Mouse (Mus musculus) frontal cortex, postnatal 25 days (tissue): ENCODE measurements around the gene Psmd9.

Experiments used
- DNase-seq, 2 experiments: peaks; one replicate each; pipeline ENCODE4 v3.0.0; 2022; ENCODE audit warnings: low spot score in 2 of 2

Psmd9 gene

DNA sequence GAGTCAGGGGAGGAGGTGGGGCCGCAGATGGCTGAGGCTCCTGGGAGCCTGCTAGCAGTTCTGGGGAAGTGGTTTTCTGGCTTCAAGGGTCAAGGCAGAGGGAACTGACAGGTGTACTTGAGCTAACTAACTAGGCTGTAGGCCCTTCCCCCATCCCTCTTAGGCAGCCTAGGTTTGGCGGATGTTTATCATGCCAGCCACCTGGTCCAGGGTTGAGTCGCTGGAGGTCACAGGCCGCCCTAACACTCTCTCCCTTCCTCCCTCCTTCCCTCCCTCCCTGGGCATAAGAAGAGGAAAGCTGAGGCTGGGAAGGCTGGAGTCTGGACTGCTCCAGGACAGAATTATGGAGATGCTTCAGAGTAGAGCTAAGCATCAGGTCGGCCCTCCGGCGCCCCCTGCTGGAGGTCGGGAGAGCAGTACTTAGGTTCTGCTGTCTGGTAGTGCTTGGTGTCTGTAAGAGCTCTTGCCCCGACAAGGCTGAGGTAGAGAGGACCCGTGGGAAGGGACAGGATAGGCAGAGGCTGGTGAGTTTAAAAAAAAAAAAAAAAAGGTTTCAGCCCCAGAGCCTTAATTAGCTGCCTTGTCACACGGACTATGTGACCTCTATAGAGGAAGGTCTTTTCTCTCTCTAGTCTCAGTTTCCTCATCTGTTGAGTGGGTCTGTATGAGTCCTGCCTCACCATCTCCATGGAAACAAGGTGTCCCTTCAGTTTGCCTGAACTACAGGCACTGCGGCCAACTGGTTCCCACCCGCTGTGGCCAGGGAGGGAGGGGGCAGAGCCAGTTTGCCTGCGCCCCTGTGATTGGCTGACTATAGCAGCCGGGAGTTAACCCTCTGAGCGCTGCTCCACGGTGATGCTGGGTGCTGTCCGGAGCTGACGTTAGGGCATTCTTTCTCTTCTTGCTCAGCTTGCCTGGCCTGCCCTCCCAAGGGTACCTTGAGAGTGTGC lies 19.5 kb upstream of the Psmd9 start:
- DNase-seq = peak; percentile 86 to 88

DNA sequence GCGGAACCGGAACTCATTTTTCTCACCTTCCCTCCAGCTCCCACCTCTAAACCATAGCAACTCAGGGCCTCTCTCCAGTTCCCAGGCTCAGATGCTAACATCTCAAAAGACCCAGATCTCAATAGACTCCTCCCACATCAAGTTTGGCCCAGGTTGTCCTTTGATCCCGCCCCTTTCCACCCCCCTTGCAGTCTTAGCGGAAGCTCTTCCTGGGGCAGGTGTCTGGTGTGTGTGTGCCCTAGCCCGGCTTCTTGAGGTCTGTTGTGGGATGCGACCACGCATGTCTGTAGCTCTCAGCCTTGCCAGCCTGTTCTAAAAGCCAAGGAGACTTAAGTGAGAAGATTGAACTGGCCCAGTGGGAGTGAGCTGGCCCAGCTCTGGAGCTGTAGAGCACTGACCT lies 18.6 kb upstream of the Psmd9 start:
- no peak for DNase-seq

DNA sequence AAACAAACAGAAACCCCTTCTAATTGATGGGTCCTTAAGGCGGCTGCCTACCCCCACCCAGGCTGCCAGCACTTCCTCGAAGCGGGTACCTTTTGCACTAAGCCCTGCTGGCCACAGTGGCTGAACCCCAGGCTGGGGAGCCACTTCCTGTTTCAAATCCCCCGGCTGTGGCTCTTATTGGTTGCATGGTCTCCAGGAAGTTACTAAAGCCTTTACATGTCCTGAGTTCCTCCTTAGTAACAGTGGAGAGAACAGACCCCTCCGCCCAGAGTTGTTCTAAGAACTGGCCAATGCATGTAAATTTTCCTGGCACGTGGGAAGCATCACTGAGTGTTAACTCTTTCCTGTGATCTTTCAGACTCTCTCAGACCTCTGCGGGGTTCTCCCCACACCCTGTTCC lies 18.1 kb upstream of the Psmd9 start:
- no peak for DNase-seq

DNA sequence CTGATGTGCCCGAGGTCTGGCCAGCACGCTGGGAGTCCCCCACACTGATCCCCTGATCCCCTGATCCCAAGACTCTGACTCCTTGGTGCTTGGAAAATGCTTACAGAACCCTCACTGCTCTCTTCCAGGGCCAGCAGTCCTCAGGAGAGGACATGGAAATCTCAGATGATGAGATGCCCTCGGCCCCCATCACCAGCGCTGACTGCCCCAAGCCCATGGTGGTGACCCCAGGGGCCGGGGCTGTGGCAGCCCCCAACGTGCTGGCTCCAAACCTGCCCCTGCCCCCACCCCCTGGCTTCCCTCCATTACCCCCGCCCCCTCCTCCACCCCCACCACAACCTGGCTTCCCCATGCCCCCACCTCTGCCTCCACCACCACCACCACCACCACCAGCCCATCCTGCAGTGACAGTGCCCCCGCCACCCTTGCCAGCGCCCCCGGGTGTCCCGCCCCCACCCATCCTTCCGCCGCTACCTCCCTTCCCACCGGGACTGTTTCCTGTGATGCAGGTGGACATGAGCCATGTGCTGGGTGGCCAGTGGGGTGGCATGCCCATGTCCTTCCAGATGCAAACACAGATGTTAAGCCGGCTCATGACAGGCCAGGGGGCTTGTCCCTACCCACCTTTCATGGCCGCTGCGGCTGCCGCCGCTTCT lies 17.4 kb upstream of the Psmd9 start:
- DNase-seq = no peak

GRCm38 (mm10) chr5:123152901-123153300 lies 16.3 kb upstream of the Psmd9 start:
- no peak for DNase-seq

- no peak for DNase-seq
Observed at GRCm38 (mm10) chr5:123155425-123155824, 13.8 kb upstream of the Psmd9 start.

DNA sequence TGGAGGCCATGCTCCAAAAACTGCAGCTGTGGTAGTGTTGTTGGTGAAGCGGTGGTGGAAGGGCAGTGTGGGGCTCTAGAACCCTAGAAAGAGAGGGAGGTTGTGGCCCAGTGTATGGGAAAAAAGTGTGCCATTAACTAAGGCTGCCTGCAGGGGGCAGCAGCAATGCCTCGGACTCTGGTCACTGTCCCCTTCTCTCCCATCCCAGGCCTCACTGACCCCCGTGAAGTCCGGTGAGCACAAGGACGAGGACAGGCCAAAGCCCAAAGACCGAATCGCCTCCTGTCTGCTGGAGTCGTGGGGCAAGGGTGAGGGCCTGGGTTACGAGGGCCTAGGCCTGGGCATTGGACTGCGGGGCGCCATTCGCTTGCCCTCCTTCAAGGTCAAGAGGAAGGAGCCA lies 12.4 kb upstream of the Psmd9 start:
- DNase-seq = no peak

- no peak for DNase-seq
Observed at GRCm38 (mm10) chr5:123157972-123158371, 11.2 kb upstream of the Psmd9 start.

DNA sequence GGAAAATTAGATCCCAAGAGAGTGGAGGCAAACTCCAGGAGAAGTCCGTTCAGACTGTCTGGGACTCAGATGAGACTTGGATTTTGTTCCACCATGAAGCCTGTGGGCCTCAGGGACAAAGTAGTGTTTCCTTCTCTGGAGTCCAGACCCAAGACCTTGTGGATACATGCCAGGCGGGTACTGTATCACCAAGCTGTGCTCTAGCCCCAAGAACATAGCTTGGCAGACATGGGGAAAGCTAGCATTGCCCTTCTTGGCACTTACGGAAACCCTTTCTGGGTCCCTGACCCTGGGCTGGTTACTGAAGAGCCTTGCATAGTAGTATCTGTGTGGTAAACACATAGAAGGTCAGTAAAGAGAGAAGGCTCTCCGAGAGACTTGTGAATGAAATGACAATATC lies 9.8 kb upstream of the Psmd9 start:
- no peak for DNase-seq

DNA sequence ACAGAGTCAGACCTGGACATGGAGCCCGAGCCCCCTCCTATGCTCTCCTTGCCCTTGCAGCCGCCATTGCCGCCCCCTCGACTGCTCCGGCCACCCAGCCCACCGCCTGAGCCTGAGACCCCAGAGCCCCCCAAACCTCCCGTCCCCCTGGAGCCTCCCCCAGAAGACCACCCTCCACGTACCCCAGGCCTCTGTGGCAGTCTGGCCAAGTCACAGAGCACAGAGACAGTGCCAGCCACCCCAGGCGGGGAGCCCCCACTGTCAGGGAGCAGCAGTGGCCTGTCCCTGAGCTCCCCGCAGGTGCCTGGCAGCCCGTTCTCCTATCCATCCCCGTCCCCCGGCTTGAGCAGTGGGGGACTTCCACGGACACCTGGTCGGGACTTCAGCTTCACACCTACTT lies 9.3 kb upstream of the Psmd9 start:
- no peak for DNase-seq

DNA sequence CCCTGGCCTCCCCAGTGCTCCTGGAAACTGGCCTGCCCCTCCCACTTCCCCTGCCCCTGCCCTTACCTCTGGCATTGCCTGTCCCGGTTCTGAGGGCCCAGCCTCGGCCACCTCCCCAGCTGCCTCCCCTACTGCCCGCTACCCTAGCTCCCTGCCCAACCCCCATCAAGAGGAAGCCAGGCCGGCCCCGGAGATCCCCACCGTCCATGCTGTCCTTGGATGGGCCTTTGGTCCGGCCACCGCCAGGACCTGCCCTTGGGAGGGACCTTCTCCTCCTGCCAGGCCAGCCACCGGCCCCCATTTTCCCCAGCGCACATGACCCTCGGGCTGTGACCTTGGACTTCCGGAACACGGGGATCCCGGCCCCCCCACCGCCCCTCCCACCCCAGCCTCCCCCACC lies 8.9 kb upstream of the Psmd9 start:
- DNase-seq = no peak

DNA sequence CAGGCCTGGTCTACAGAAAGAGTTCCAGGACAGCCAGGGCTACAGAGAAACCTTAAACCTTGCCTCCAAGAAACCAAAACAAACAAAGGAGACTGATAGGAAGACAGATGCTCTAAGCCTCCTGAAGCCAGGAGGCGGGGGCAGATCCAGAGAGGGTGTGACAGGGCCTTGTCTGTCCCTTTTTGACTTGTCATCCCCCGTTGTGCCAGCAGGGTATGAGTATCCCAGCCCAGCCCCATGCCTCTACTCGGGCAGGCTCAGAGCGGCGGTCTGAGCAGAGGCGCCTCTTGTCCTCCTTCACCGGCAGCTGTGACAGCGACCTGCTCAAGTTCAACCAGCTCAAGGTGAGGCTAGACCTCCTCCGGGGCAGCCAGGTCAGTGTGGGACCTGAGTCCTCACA lies 6.3 kb upstream of the Psmd9 start:
- no peak for DNase-seq

DNA sequence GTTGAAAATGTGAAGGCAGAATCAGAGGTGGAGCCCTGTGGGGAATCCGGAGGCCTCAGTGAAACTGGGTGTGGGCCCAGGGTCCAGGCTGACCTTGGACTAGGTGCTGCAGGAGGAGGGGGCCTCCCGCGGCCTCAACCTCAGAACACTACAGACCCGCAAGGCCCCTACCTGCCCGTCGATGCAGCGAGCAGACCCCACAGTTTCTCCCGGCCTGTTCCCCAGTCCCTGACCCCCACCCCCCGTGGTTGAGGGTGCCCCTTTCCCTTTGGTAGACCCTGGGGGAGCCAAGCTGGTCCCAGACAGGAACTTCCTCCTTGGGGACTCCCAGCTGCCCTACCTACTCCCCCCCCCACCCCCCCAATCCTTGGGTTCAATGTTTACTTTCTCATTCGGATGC lies 2.8 kb upstream of the Psmd9 start:
- DNase-seq = no peak

- DNase-seq = no peak
Observed at GRCm38 (mm10) chr5:123167591-123167990, 1.6 kb upstream of the Psmd9 start.

GRCm38 (mm10) chr5:123170365-123170764 lies 1.2 kb downstream of the Psmd9 start:
- no peak for DNase-seq

- DNase-seq = peak; percentile 64 to 78
Observed at GRCm38 (mm10) chr5:123171646-123172350, 2.6 kb downstream of the Psmd9 start.

DNA sequence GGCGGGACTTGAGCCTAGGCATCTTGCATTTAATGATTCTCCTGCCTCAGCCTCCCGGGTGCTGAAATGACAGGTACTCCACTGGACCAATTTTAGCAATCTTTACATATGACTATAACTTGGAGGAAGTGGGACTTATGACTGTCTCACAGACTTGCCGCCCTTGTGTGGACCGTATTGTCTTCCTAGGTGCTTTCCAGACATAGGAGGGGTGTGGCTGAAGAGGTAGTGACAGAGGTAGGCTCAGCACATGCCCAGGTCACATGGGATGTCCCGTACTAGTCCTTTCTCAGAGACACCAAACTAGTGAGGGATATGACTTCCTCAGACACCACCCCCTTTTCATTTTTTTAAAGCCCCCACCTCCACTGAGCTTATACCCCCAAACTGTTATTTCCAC lies 9.6 kb downstream of the Psmd9 start:
- DNase-seq = no peak

DNA sequence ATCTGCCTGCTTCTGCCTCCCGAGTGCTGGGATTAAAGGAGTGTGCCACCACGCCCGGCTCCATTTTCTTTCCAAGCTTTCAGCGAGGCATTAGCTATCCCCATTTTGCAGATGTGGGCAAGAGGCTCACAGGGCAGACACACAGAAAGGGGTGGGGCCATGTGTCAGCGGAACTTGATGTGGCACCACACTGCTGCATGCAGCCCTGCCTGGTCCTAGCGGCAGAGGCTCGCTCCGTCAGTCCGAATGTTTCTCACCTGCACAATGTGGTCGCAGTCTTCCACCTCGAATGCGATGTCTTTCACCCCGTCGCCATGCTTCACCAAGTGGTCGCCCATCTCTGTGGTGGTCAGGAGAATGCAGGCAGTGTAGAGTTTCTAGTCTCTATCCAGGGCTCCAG lies 11.2 kb downstream of the Psmd9 start:
- no peak for DNase-seq

- DNase-seq = no peak
Observed at GRCm38 (mm10) chr5:123181536-123181935, 12.3 kb downstream of the Psmd9 start.

DNA sequence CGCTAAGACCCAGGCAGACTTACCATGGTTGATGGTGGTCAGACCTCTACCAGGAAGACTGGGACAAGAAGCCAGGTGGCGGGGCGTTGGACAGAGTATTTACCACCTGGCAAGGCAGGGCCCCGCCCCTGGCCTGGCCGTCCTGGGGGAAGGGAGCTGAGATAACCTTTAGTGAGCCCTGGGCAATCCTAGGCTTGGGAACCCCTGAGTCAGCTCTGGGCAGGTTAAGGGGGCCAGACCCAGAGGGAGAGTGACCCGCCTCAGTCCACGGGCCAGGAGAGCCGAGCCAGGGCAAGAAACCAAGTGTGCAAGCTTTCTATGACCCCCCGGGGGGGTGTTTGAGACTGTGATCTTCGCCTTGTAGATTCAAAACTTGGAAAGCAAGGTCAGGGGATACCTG lies 13.4 kb downstream of the Psmd9 start, which contains the start of gene Hpd:
Gene Hpd, minus strand, starts transcription at position 77 of the 400 bp plus-strand sequence.
- DNase-seq = no peak

- DNase-seq = no peak
Observed at GRCm38 (mm10) chr5:123185966-123186365, 16.8 kb downstream of the Psmd9 start.

GRCm38 (mm10) chr5:123187306-123187705 lies 18.1 kb downstream of the Psmd9 start:
- no peak for DNase-seq
